Mouse (Mus musculus) hindbrain, embryonic 14.5 days (tissue): ENCODE results near the gene Luzp4. TPM values are rescaled to one million over a fixed set of nuclear protein-coding genes. Genes with fewer than 3 reads are reported as not detected.
"Not testable (repeated sequence)": the region's sequence is repeated elsewhere in the genome, so short reads cannot be mapped to it uniquely, and the experiment has no call there.

Source experiments
- ATAC-seq: fragments of 200-750 bp; cut with Nextera tagmentation; 2 replicates; pipeline ENCODE4 v1.8.0; 2017; ENCODE audit warnings: moderate number of reproducible peaks, mild to moderate bottlenecking, moderate TSS enrichment, moderate library complexity; ENCODE audit not compliant: low FRiP score
- DNase-seq: peaks from one replicate; pipeline ENCODE4 v3.0.0-alpha.2; 2015; ENCODE audit warnings: low spot score
- H3K27ac ChIP-seq: fragments of 300-500 bp; sonication (generic); 2 replicates; pipeline ENCODE4 v1.5.1; 2014; ENCODE audit warnings: mild to moderate bottlenecking, moderate library complexity
- H3K27me3 ChIP-seq: fragments of 300-500 bp; sonication (generic); 2 replicates; pipeline ENCODE4 v1.6.1; 2014; ENCODE audit warnings: mild to moderate bottlenecking, low read length, mixed read lengths; ENCODE audit not compliant: control insufficient read depth, insufficient read depth
- H3K36me3 ChIP-seq: fragments of 300-500 bp; sonication (generic); replicated peaks from 2 replicates; pipeline ENCODE4 v1.6.1; 2014; ENCODE audit not compliant: control insufficient read depth, insufficient read depth
- H3K4me1 ChIP-seq: fragments of 300-500 bp; sonication (generic); replicated peaks from 2 replicates; pipeline ENCODE4 v1.6.1; 2014; ENCODE audit warnings: antibody characterized with exemption, low read length, mixed read lengths; ENCODE audit not compliant: control insufficient read depth, insufficient read depth
- H3K4me2 ChIP-seq: fragments of 300-500 bp; sonication (generic); replicated peaks from 2 replicates; pipeline ENCODE4 v1.6.1; 2014; ENCODE audit warnings: mild to moderate bottlenecking, moderate library complexity
- H3K4me3 ChIP-seq: fragments of 300-500 bp; sonication (generic); replicated peaks from 2 replicates; pipeline ENCODE4 v1.5.1; 2014; ENCODE audit warnings: mild to moderate bottlenecking, low read length
- H3K9ac ChIP-seq: fragments of 300-500 bp; sonication (generic); 2 replicates; pipeline ENCODE4 v1.6.1; 2014
- H3K9me3 ChIP-seq: fragments of 300-500 bp; sonication (generic); 2 replicates; pipeline ENCODE4 v1.6.1; 2016; ENCODE audit warnings: low read length; ENCODE audit not compliant: control insufficient read depth
- WGBS: fragments of 180-500 bp; shearing (Covaris S2); extraction: QIAGEN DNeasy Blood & Tissue Kit; methylation state at CpG from one replicate; pipeline ENCODE4 v1.1.7; 2014; 5-methylcytosine and 5-hydroxymethylcytosine counted together
- polyA plus RNA-seq: library from polyadenylated mRNA; unstranded; fragments of >200 nt; fragmentation: Nextera tagmentation; extraction: Ambion mirVana; gene quantifications from 2 replicates; pipeline ENCODE4 v1.2.1, GENCODE M21; 2014

Luzp4 gene
- polyA plus RNA-seq = not detected in 2 replicates

- not testable (repeated sequence) for H3K27me3 ChIP-seq, H3K36me3 ChIP-seq, H3K9me3 ChIP-seq, H3K9ac ChIP-seq, H3K4me2 ChIP-seq, H3K27ac ChIP-seq, H3K4me1 ChIP-seq, DNase-seq, ATAC-seq, H3K4me3 ChIP-seq
- 78% methylated on average over 2 of the region's 6 CpGs for WGBS
Measured at GRCm38 (mm10) chrX:148857340-148857739, at the start of gene Luzp4. Gene Luzp4, plus strand, starts transcription at chrX:148857640.

GRCm38 (mm10) chrX:148841801-148842200, 15.6 kb upstream of the Luzp4 start:
- not testable (repeated sequence) for H3K4me2 ChIP-seq, H3K9ac ChIP-seq, H3K36me3 ChIP-seq, H3K9me3 ChIP-seq, ATAC-seq, H3K27ac ChIP-seq, H3K4me3 ChIP-seq, H3K27me3 ChIP-seq, DNase-seq, H3K4me1 ChIP-seq
- 100% methylated on average over 2 of the region's 4 CpGs for whole genome bisulfite sequencing

Other genes with a start within 250 kb of the Luzp4 start
- not detected in 2 replicates for gene Gm8334, start 242.5 kb upstream of the Luzp4 start, polyA plus RNA-seq
- not detected in 2 replicates for gene Gm15127, start 194.0 kb upstream of the Luzp4 start, polyA plus RNA-seq
- gene Ott, start 216.6 kb downstream of the Luzp4 start, polyA plus RNA-seq = not detected in 2 replicates